Comparison of ENCODE assay signal across 9 mouse cellular contexts in the genomic region with DNA sequence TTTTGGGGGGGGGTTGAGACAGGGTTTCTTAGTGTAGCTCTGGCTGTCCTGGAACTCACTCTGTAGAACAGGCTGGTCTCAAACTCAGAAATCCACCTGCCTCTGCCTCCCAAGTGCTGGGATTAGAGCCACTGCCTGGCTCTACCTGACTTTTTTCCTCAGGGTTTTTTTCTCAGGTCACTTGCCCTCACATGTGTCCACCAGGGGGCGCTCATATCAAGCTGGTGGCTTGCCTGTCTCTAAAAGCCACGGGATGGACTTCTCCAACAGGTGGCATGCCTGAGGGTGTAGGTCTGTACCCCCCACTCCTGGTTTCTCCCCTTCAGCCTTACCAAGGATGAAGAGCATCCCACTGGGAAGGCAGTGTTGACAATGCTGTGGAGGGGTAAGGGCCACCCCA. TPM values are rescaled to one million over a fixed set of nuclear protein-coding genes. Genes with fewer than 3 reads are reported as not detected.
A peak's percentile ranks its signal among the peaks of the same experiment; 100 is the strongest.
DNase-seq lines count a peak whose midpoint lies in the region; ATAC-seq and TF ChIP-seq lines count a peak whose summit lies in the region.
"Had no signal": no experiment of that assay in that cellular context is flagged by ENCODE, and none has a peak within 500 bp of the region (broad histone marks: within the 10 kb centered on the region; RNA-seq: fewer than 3 reads in every experiment).

No protein-coding gene starts in this region.

- no peak overlapping the region for H3K4me3 ChIP-seq in kidney, postnatal 0 days (replicated peaks; ENCODE audit: low read depth, low read length)
- H3K4me3 ChIP-seq in lung, adult 2 months (replicated peaks; ENCODE audit: extremely low read depth, low read depth, low read length) = no peak overlapping the region
- H3K4me3 ChIP-seq: heart, embryonic 15.5 days had no signal

- no peak for TF ChIP-seq POLR2A in lung, adult 2 months (IDR thresholded peaks at IDR 0.05; ENCODE audit: borderline replicate concordance, extremely low read depth, low read depth, low read length)

- no peak overlapping the region for H3K4me2 ChIP-seq in kidney, postnatal 0 days (ENCODE audit: low read length)
- H3K4me2 ChIP-seq: heart, embryonic 15.5 days had no signal

- H3K9me3 ChIP-seq in kidney, postnatal 0 days (replicated peaks; ENCODE audit: low read length) = no peaks in the 10 kb centered on the region
- H3K9me3 ChIP-seq: heart, embryonic 15.5 days had no signal

- no peak overlapping the region for H3K9ac ChIP-seq in kidney, postnatal 0 days (ENCODE audit: low read depth, low read length)
- H3K9ac ChIP-seq: heart, embryonic 15.5 days had no signal

- peak; percentile 80 for DNase-seq in ovary, postnatal 10 days (ENCODE audit: low spot score)
- no peak for DNase-seq in ovary, adult 18-20 months (ENCODE audit: low spot score)
- DNase-seq in c-Kit-negative CD71-positive TER-119-positive erythroid progenitor cells, embryonic 14.5 days (ENCODE audit: low read depth, low spot score) = peak; percentile 67
- DNase-seq in frontal cortex, postnatal 36 days (ENCODE audit: low spot score in 2 of 2) = peak; percentile 69 to 72
- DNase-seq in kidney, postnatal 0 days (ENCODE audit: low spot score) = peak; percentile 83
- DNase-seq in lung, adult 2 months = peak; percentile 85
- peak; percentile 48 to 71 for DNase-seq in right cerebral cortex, postnatal 10 days (ENCODE audit: low spot score in 2 of 2)
- DNase-seq in urinary bladder, postnatal 10 days (ENCODE audit: low spot score) = peak; percentile 71

- peak; percentile 97 for TF ChIP-seq CTCF in kidney, postnatal 0 days (IDR thresholded peaks at IDR 0.05; ENCODE audit: low read depth)
- TF ChIP-seq CTCF in lung, adult 2 months (IDR thresholded peaks at IDR 0.05; ENCODE audit: insufficient read depth, low read length) = peak; percentile 82

- ATAC-seq in kidney, postnatal 0 days (replicated peaks; ENCODE audit: low FRiP score, low read depth) = 0 out of 2 replicates have a peak, but pooled peaks have one; percentile 19

- no peaks in the 10 kb centered on the region for H3K36me3 ChIP-seq in kidney, postnatal 0 days (ENCODE audit: insufficient read depth, low read length)
- H3K36me3 ChIP-seq: heart, embryonic 15.5 days had no signal

- H3K4me1 ChIP-seq in kidney, postnatal 0 days (replicated peaks; ENCODE audit: insufficient read depth, low read length) = 0 out of 2 replicates have a peak, but pooled peaks cover 6% of the 10 kb centered on the region
- H3K4me1 ChIP-seq in lung, adult 2 months (ENCODE audit: control insufficient read depth, insufficient read depth, low read length) = no peaks in the 10 kb centered on the region

- H3K27ac ChIP-seq in kidney, postnatal 0 days = no peak overlapping the region
- H3K27ac ChIP-seq: heart, embryonic 15.5 days had no signal

- WGBS in kidney, postnatal 0 days = 0% methylated on average over 2 of the region's 2 CpGs
- WGBS in lung, adult 2 months = 2% methylated on average over 2 of the region's 2 CpGs

- H3K27me3 ChIP-seq in kidney, postnatal 0 days (ENCODE audit: insufficient read depth, low read length) = no peaks in the 10 kb centered on the region

RNA-seq across cellular contexts. Expression of gene Evpl, which starts 11.5 kb away (rescaled TPM):
- 3.9 and 4.1 TPM in 2 replicates for polyA plus RNA-seq in kidney, postnatal 0 days (2015; fragmentation: Nextera tagmentation; extraction: Ambion mirVana)
- 3.6 and 16.8 TPM in 2 replicates for polyA plus RNA-seq in lung, adult 2 months (2012; rRNA removed)

RNA-seq across cellular contexts. Expression of gene Acox1, which starts 27.6 kb away (rescaled TPM):
- 55.5 and 64.0 TPM in 2 replicates for polyA plus RNA-seq in kidney, postnatal 0 days (2015; fragmentation: Nextera tagmentation; extraction: Ambion mirVana)
- 45.6 and 67.9 TPM in 2 replicates for polyA plus RNA-seq in lung, adult 2 months (2012; rRNA removed)

RNA-seq across cellular contexts. Expression of gene Ten1, which starts 27.8 kb away (rescaled TPM):
- 44.0 and 47.2 TPM in 2 replicates for polyA plus RNA-seq in kidney, postnatal 0 days (2015; fragmentation: Nextera tagmentation; extraction: Ambion mirVana)
- 26.9 and 29.3 TPM in 2 replicates for polyA plus RNA-seq in lung, adult 2 months (2012; rRNA removed)

RNA-seq across cellular contexts. Expression of gene Srp68, which starts 47.6 kb away (rescaled TPM):
- polyA plus RNA-seq in kidney, postnatal 0 days (2015; fragmentation: Nextera tagmentation; extraction: Ambion mirVana) = 62.1 and 69.1 TPM in 2 replicates
- 29.7 and 42.9 TPM in 2 replicates for polyA plus RNA-seq in lung, adult 2 months (2012; rRNA removed)

RNA-seq across cellular contexts. Expression of gene Galr2, which starts 54.3 kb away (rescaled TPM):
- polyA plus RNA-seq in kidney, postnatal 0 days (2015; fragmentation: Nextera tagmentation; extraction: Ambion mirVana) = 0.13 and 0.18 TPM in 2 replicates
- polyA plus RNA-seq in lung, adult 2 months (2012; rRNA removed) = 0.10 and 0.18 TPM in 2 replicates
